Mouse (Mus musculus): Measurements from ENCODE around the gene Ifitm5. TPM values are rescaled to one million over a fixed set of nuclear protein-coding genes. Genes with fewer than 3 reads are reported as not detected.
A peak's percentile ranks its signal among the peaks of the same experiment; 100 is the strongest.

Gene Ifitm5
- polyA plus RNA-seq, 1 experiment from 2014 or later: 1.3 TPM

DNA sequence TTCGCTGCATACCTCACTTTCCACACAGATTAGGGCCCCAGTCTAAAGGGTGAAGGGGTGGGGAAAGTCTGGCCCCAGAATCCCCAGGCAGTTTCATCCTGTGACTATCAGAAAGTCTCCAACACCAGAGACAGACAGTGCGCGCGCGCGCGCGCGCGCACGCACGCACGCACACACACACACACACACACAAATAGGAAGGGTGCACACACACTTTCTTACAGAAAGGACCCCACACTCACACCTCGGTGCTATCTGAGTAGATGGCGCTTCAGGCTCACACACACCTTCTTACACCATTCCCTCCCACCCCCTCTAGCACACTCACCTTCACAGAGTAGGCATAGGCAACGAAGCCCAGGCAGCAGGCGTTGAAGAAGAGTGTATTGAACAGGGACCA lies 5.3 kb upstream of the Ifitm5 start:
- peak overlapping the region; percentile 26 for H3K4me3 ChIP-seq (ENCODE audit: low read depth, low read length)
- ATAC-seq: peak; percentile 43; the same call in 1 of the 2 replicates
- H3K27ac ChIP-seq (ENCODE audit: low read length): no peak overlapping the region
- no peaks in the 10 kb centered on the region for H3K27me3 ChIP-seq (ENCODE audit: control insufficient read depth, insufficient read depth, low read depth, low read length)
- 11% methylated on average over 17 of the region's 17 CpGs for WGBS
- H3K36me3 ChIP-seq (ENCODE audit: control insufficient read depth, insufficient read depth, low read length): no peaks in the 10 kb centered on the region
- H3K4me1 ChIP-seq (ENCODE audit: control insufficient read depth, insufficient read depth, low read length): peaks cover 7% of the 10 kb centered on the region
- peak overlapping the region; percentile 47 for H3K4me2 ChIP-seq (ENCODE audit: low read length)
- H3K9ac ChIP-seq (ENCODE audit: low read depth, low read length): peak overlapping the region; percentile 10; the same call in 1 of the 2 replicates
- no peaks in the 10 kb centered on the region for H3K9me3 ChIP-seq (replicated peaks; ENCODE audit: control insufficient read depth, low read length, poor library complexity, severe bottlenecking)

DNA sequence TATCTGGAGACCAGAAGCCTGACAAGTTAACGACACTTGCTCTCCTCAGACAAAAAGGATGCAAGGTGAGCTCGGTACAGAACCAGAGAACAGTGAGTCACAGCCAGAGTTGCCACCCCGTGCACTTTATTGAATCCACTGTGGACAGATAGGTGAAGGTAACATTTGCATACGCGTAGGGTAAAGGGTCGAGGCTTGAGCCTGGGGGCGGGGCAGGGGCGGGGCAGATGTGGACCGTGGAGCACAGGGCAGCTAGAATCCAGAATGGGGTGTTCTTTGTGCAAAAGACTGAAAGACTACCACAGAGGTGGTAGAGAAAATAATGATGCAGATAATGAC lies 4.6 kb upstream of the Ifitm5 start:
- H3K27me3 ChIP-seq (ENCODE audit: control insufficient read depth, insufficient read depth, low read depth, low read length): no peaks in the 10 kb centered on the region
- WGBS: 18% methylated on average over 9 of the region's 9 CpGs
- no peaks in the 10 kb centered on the region for H3K9me3 ChIP-seq (replicated peaks; ENCODE audit: control insufficient read depth, low read length, poor library complexity, severe bottlenecking)
- no peak for ATAC-seq
- no peaks in the 10 kb centered on the region for H3K36me3 ChIP-seq (ENCODE audit: control insufficient read depth, insufficient read depth, low read length)
- peaks cover 7% of the 10 kb centered on the region for H3K4me1 ChIP-seq (ENCODE audit: control insufficient read depth, insufficient read depth, low read length)
- peak overlapping the region; percentile 47 for H3K4me2 ChIP-seq (ENCODE audit: low read length)
- H3K4me3 ChIP-seq (ENCODE audit: low read depth, low read length): peak overlapping the region; percentile 26
- no peak overlapping the region for H3K9ac ChIP-seq (ENCODE audit: low read depth, low read length)
- H3K27ac ChIP-seq (ENCODE audit: low read length): no peak overlapping the region

DNA sequence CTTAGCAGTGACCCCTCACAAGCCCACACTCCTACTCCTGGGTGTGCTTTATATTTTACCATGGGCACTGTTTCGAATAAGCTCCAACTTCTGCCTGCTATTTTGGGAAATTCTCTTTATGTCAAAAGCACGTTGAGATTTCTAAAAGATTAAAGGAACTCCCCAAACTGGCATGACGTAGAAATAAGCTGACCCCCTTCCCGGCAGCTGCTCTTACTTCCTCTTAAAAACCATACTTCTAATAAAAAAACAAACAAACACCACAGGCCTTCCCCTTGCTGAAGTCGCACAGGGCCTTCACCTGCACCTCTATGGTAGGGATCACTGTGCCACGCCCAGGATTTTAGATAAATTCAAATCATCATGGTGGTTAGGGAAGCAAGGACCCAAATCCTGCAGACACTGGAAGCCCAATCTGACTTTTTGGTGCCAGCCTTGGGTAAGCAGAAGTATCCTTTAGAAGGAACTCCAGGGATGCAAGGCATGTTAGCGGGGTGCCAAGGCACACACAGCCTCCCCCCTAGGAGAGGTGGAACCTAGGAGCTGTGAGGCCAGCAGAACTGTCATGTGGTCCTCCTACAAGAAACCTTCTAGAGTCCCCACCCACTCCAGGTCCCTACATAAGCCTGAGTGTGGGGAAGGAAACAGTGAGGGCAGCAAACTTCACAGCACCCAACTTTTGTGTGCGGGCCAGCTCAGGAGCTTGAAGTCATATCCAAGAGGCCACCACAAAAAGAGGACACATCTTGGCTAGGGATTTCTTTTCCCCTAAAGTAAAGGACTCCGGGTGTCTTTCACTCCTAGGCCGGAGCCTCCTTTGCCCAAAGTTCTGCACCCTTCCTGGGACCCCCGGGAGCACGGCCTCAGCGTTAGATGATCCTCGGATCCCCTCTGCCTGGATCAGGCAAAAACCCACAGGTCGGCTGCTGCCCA lies 4.0 kb upstream of the Ifitm5 start:
- Histone ChIP-seq H3K9ac (ENCODE audit: low read depth, low read length) (no peak overlapping the region), H3K4me3 (ENCODE audit: low read depth, low read length) (peak overlapping the region; percentile 26; the same call in 1 of the 2 replicates), H3K4me2 (ENCODE audit: low read length) (peak overlapping the region; percentile 47), H3K4me1 (ENCODE audit: control insufficient read depth, insufficient read depth, low read length) (peaks cover 4% of the 10 kb centered on the region; the same call in 1 of the 2 replicates), H3K9me3 (replicated peaks; ENCODE audit: control insufficient read depth, low read length, poor library complexity, severe bottlenecking) (no peaks in the 10 kb centered on the region), H3K27me3 (ENCODE audit: control insufficient read depth, insufficient read depth, low read depth, low read length) (no peaks in the 10 kb centered on the region), H3K27ac (ENCODE audit: low read length) (no peak overlapping the region), H3K36me3 (ENCODE audit: control insufficient read depth, insufficient read depth, low read length) (no peaks in the 10 kb centered on the region)
- no peak for ATAC-seq
- 66% methylated on average over 15 of the region's 15 CpGs for WGBS

DNA sequence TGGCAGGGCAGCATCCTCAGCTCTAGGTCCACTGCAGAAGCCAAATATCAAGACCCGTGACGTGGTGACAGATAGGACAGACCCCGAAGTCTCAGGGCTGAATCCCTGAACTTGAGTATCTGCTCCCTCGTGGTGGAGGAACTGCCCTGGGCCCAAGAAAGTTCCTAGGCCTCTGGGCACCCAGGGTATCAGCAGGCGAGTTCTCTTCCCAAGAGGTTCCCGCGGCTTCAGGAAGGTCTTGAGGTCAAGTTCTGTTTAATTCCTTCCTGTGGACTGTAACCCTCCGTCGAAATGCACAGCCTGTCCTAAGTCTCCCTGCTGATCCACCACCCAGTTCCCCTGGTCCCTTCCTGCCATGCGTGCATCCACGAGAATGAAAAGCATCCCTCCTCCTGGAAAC lies 3.0 kb upstream of the Ifitm5 start:
- no peaks in the 10 kb centered on the region for H3K9me3 ChIP-seq (replicated peaks; ENCODE audit: control insufficient read depth, low read length, poor library complexity, severe bottlenecking)
- H3K4me2 ChIP-seq (ENCODE audit: low read length): no peak overlapping the region
- H3K9ac ChIP-seq (ENCODE audit: low read depth, low read length): no peak overlapping the region
- H3K4me1 ChIP-seq (ENCODE audit: control insufficient read depth, insufficient read depth, low read length): peaks cover 4% of the 10 kb centered on the region; the same call in 1 of the 2 replicates
- no peak for ATAC-seq
- 82% methylated on average over 11 of the region's 11 CpGs for WGBS
- H3K4me3 ChIP-seq (ENCODE audit: low read depth, low read length): no peak overlapping the region
- H3K27me3 ChIP-seq (ENCODE audit: control insufficient read depth, insufficient read depth, low read depth, low read length): no peaks in the 10 kb centered on the region
- no peaks in the 10 kb centered on the region for H3K36me3 ChIP-seq (ENCODE audit: control insufficient read depth, insufficient read depth, low read length)
- no peak overlapping the region for H3K27ac ChIP-seq (ENCODE audit: low read length)

DNA sequence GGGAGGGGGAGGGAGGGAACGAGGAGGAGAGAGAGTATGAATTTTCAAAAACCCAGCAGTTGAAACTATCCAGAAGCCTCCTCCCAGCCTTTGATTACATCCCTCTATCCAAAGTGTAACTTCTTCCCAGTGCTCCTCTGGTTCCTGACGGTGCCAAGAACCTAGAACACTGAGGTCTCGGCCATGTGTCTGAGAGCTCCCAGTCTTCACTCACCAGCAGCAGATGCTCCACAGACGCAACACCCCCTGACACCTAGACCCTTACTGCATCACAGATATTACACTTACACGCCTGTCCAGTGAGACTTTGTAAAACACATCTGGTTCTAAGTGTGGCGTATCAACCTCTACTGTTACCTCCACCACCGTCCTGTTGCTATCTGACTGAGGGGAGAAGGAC lies 2.4 kb upstream of the Ifitm5 start:
- no peaks in the 10 kb centered on the region for H3K27me3 ChIP-seq (ENCODE audit: control insufficient read depth, insufficient read depth, low read depth, low read length)

DNA sequence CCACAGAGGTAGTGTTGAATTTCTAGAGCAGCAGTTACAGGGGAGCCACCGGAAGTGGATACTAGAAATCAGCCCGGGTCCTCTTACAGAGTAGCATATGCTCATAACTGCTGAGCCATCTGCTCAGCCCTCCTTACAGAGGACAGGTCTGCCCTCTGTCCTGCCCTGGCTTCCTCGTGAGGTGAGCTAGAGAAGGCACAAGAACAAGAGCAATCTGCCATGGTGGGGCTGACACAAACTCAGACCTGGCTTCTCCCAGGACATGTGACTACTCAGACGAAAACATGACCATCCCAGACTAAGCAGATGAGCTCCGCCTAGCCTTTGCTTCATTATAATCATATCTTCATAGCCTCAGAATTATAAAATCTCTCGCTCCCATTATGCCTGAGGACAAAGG lies 1.7 kb upstream of the Ifitm5 start:
- no peak for ATAC-seq
- 85% methylated on average over 6 of the region's 6 CpGs for WGBS
- no peaks in the 10 kb centered on the region for H3K27me3 ChIP-seq (ENCODE audit: control insufficient read depth, insufficient read depth, low read depth, low read length)

More for the DNA sequence above, 2.4 kb upstream of the Ifitm5 start:
- H3K9ac ChIP-seq (ENCODE audit: low read depth, low read length): no peak overlapping the region
- H3K27ac ChIP-seq (ENCODE audit: low read length): no peak overlapping the region
- no peak for ATAC-seq
- H3K9me3 ChIP-seq (replicated peaks; ENCODE audit: control insufficient read depth, low read length, poor library complexity, severe bottlenecking): no peaks in the 10 kb centered on the region
- peaks cover 4% of the 10 kb centered on the region; the same call in 1 of the 2 replicates for H3K4me1 ChIP-seq (ENCODE audit: control insufficient read depth, insufficient read depth, low read length)
- no peaks in the 10 kb centered on the region for H3K36me3 ChIP-seq (ENCODE audit: control insufficient read depth, insufficient read depth, low read length)
- H3K4me3 ChIP-seq (ENCODE audit: low read depth, low read length): no peak overlapping the region
- H3K4me2 ChIP-seq (ENCODE audit: low read length): no peak overlapping the region
- WGBS: 86% methylated on average over 7 of the region's 7 CpGs

DNA sequence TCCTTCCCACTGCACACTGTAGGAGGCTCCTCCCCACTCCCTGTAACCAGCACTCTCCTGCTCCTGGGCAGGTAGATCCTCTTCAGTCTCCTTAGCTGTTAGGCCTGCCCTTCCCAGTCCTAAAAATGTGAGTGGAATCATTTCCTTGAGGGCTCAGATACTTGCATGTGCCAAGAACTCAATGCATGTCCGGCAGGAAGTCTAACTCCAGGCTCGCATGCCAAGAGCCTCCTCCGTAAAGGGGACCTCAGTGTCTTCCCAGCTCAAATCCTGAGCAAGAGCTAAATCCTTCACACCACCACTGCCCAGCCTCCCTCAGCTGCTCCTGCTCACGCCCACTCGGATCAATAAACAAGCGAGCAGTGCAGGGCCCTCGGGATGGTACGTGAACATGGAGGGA lies 960 bp upstream of the Ifitm5 start:
- ATAC-seq: no peak
- H3K4me3 ChIP-seq (ENCODE audit: low read depth, low read length): no peak overlapping the region
- no peak overlapping the region for H3K4me2 ChIP-seq (ENCODE audit: low read length)

More for the DNA sequence above, 1.7 kb upstream of the Ifitm5 start:
- H3K27ac ChIP-seq (ENCODE audit: low read length): no peak overlapping the region
- no peaks in the 10 kb centered on the region for H3K36me3 ChIP-seq (ENCODE audit: control insufficient read depth, insufficient read depth, low read length)
- H3K9ac ChIP-seq (ENCODE audit: low read depth, low read length): no peak overlapping the region
- H3K9me3 ChIP-seq (replicated peaks; ENCODE audit: control insufficient read depth, low read length, poor library complexity, severe bottlenecking): no peaks in the 10 kb centered on the region
- no peak overlapping the region for H3K4me3 ChIP-seq (ENCODE audit: low read depth, low read length)
- no peak overlapping the region for H3K4me2 ChIP-seq (ENCODE audit: low read length)
- H3K4me1 ChIP-seq (ENCODE audit: control insufficient read depth, insufficient read depth, low read length): peaks cover 4% of the 10 kb centered on the region; the same call in 1 of the 2 replicates

DNA sequence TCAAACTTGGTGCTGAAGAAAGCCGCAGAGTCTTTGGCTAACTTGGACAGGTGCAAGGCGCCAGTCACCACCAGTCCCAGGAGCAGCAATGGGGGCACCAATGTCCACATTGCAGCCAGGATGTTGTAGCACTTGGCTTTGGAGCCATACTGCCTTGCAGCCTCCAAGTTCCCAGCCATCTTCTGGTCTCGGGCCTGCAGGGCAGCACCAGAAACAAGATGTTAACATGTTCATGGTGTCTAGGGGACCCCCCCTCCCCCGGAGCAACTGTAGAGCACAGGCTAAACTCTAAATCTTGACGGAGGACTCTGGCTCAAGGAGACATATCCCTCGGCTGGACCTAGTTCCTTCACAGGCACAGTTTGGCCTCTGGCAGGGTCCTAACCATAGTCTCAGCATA lies 836 bp downstream of the Ifitm5 start:
- H3K4me2 ChIP-seq (ENCODE audit: low read length): no peak overlapping the region
- H3K9ac ChIP-seq (ENCODE audit: low read depth, low read length): no peak overlapping the region
- no peak overlapping the region for H3K4me3 ChIP-seq (ENCODE audit: low read depth, low read length)
- no peak overlapping the region for H3K27ac ChIP-seq (ENCODE audit: low read length)
- H3K4me1 ChIP-seq (ENCODE audit: control insufficient read depth, insufficient read depth, low read length): no peaks in the 10 kb centered on the region
- H3K36me3 ChIP-seq (ENCODE audit: control insufficient read depth, insufficient read depth, low read length): no peaks in the 10 kb centered on the region
- no peaks in the 10 kb centered on the region for H3K9me3 ChIP-seq (replicated peaks; ENCODE audit: control insufficient read depth, low read length, poor library complexity, severe bottlenecking)
- no peaks in the 10 kb centered on the region for H3K27me3 ChIP-seq (ENCODE audit: control insufficient read depth, insufficient read depth, low read depth, low read length)
- 95% methylated on average over 6 of the region's 6 CpGs for WGBS
- ATAC-seq: no peak

More for the DNA sequence above, 960 bp upstream of the Ifitm5 start:
- H3K27ac ChIP-seq (ENCODE audit: low read length): no peak overlapping the region
- 55% methylated on average over 8 of the region's 8 CpGs for WGBS
- H3K4me1 ChIP-seq (ENCODE audit: control insufficient read depth, insufficient read depth, low read length): peaks cover 4% of the 10 kb centered on the region; the same call in 1 of the 2 replicates
- H3K9ac ChIP-seq (ENCODE audit: low read depth, low read length): no peak overlapping the region
- no peaks in the 10 kb centered on the region for H3K27me3 ChIP-seq (ENCODE audit: control insufficient read depth, insufficient read depth, low read depth, low read length)
- H3K9me3 ChIP-seq (replicated peaks; ENCODE audit: control insufficient read depth, low read length, poor library complexity, severe bottlenecking): no peaks in the 10 kb centered on the region
- H3K36me3 ChIP-seq (ENCODE audit: control insufficient read depth, insufficient read depth, low read length): no peaks in the 10 kb centered on the region

DNA sequence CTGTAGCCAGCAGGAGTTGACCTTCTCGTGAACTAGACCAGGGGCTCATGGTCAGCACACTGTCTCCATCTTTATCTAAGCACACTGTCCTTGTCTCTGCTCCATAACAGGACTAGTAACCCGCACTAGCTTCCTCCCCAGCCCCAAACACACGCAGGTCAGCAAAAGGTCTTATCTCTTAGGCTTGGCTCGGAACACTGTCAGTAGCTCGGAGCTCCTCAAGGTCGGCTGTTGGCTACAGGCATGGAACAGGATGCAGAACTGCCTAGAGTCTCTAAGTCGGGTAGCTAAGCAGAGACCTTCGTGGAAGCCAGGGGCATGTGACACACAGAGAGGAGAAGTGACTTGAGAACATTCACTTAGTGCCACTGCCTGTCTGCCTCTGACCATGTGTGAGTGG lies 1.9 kb downstream of the Ifitm5 start:
- ATAC-seq: no peak
- WGBS: 92% methylated on average over 8 of the region's 8 CpGs
- H3K9ac ChIP-seq (ENCODE audit: low read depth, low read length): no peak overlapping the region

More for the DNA sequence above, 1.9 kb downstream of the Ifitm5 start:
- no peak overlapping the region for H3K27ac ChIP-seq (ENCODE audit: low read length)
- H3K4me2 ChIP-seq (ENCODE audit: low read length): no peak overlapping the region
- no peaks in the 10 kb centered on the region for H3K36me3 ChIP-seq (ENCODE audit: control insufficient read depth, insufficient read depth, low read length)
- H3K4me1 ChIP-seq (ENCODE audit: control insufficient read depth, insufficient read depth, low read length): no peaks in the 10 kb centered on the region
- H3K4me3 ChIP-seq (ENCODE audit: low read depth, low read length): no peak overlapping the region
- no peaks in the 10 kb centered on the region for H3K27me3 ChIP-seq (ENCODE audit: control insufficient read depth, insufficient read depth, low read depth, low read length)
- no peaks in the 10 kb centered on the region for H3K9me3 ChIP-seq (replicated peaks; ENCODE audit: control insufficient read depth, low read length, poor library complexity, severe bottlenecking)

Measured in midbrain, embryonic 16.5 days (tissue).